Mouse (Mus musculus): ENCODE measurements around the gene Eci3. TPM values are rescaled to one million over a fixed set of nuclear protein-coding genes. Genes with fewer than 3 reads are reported as not detected.

The Eci3 gene
- 0.18 TPM for polyA plus RNA-seq (2015; fragmentation: Illumina TruSeq; extraction: RNeasy Lipid Tissue Mini Kit (QIAGEN cat#74804); ENCODE audit: insufficient read depth, low replicate concordance)

GRCm38 (mm10) chr13:34963511-34964397, at the start of gene Eci3:
Gene Eci3 (minus strand): TSS chr13:34963810.

DNA sequence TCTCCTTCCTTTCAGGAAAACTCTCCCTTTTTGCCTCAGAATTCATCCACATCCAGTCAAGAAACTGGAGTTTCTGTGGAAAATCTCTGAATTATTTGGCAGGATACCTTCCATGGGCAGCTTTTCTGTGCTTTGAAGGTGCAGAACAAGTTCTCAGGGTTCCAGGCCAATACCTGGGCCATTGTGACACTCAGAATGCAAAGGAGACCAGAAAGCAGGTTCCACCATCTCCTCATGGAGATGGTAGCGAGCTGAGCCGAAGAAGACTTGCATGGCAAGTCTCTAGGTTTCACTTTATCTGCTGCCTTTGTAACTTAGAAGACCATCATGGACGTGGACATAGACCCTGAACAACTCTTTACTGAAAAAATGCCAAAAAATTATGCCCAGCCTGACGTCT, 39.4 kb downstream of the Eci3 start, which contains the start of the genes Fam217a and 4933417A18Rik:
TSS of gene Fam217a (minus strand) at position 101 of the 400 bp plus-strand sequence.
TSS of gene 4933417A18Rik (plus strand) at position 200 of the 400 bp plus-strand sequence.

Other genes with a start within 250 kb of the Eci3 start
- not detected for gene Fam50b, start 229.0 kb downstream of the Eci3 start, polyA plus RNA-seq (2015; fragmentation: Illumina TruSeq; extraction: RNeasy Lipid Tissue Mini Kit (QIAGEN cat#74804); ENCODE audit: insufficient read depth, low replicate concordance)
- 243 TPM for gene Prpf4b, start 88.5 kb downstream of the Eci3 start, polyA plus RNA-seq (2015; fragmentation: Illumina TruSeq; extraction: RNeasy Lipid Tissue Mini Kit (QIAGEN cat#74804); ENCODE audit: insufficient read depth, low replicate concordance)
- 0.29 TPM for gene Fam217a, start 39.5 kb downstream of the Eci3 start, polyA plus RNA-seq (2015; fragmentation: Illumina TruSeq; extraction: RNeasy Lipid Tissue Mini Kit (QIAGEN cat#74804); ENCODE audit: insufficient read depth, low replicate concordance)
- not detected for gene 4933417A18Rik, start 39.4 kb downstream of the Eci3 start, polyA plus RNA-seq (2015; fragmentation: Illumina TruSeq; extraction: RNeasy Lipid Tissue Mini Kit (QIAGEN cat#74804); ENCODE audit: insufficient read depth, low replicate concordance)
- gene Eci2, start 63.3 kb upstream of the Eci3 start, polyA plus RNA-seq (2015; fragmentation: Illumina TruSeq; extraction: RNeasy Lipid Tissue Mini Kit (QIAGEN cat#74804); ENCODE audit: insufficient read depth, low replicate concordance) = 72.2 TPM